Mouse (Mus musculus): ENCODE results near the gene Phf10. TPM values are rescaled to one million over a fixed set of nuclear protein-coding genes. Genes with fewer than 3 reads are reported as not detected.
"Not testable (repeated sequence)": the region's sequence is repeated elsewhere in the genome, so short reads cannot be mapped to it uniquely, and the experiment has no call there.

Gene Phf10
- polyA plus RNA-seq, 1 experiment from 2014 or later: 18.7 TPM

DNA sequence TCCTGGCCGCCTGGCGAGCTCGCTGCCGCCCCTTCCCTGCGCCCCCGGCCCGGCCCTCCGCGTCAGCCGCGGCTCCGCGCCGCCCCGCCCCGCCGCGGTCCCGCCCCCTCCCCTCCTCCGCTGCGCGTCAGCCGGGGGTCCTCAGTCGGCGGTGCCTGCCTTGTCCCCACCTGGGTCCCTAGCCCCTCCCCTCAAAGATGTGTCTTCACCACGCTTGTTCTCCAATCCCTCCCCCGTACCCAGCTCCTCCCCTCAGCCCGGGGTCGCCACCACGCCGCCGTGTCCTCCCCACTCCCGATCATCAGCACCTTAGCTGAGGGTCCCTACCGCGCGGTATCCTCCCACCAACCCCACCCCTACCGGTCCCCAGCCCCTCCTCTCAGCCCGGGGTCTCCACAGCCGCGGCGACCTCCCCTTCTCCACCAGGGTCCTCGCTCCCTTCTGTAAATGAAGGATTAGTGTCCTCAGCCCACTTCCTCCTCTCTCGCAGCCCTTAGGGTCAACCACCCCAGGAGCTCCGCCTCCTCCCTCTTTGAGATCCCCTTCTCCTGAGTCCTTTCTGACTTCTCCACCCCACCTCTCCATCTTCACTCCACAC is 583 bp upstream of the Phf10 start:
- WGBS: no CpG with 5 or more reads among the region's 44 CpGs
- not testable (repeated sequence) for H3K27ac ChIP-seq; H3K4me3 ChIP-seq; H3K4me1 ChIP-seq; H3K9ac ChIP-seq; H3K36me3 ChIP-seq; H3K4me2 ChIP-seq (replicated peaks); H3K27me3 ChIP-seq (replicated peaks); H3K9me3 ChIP-seq
- peak; percentile 91 for ATAC-seq (ENCODE audit: low FRiP score, low read depth)

DNA sequence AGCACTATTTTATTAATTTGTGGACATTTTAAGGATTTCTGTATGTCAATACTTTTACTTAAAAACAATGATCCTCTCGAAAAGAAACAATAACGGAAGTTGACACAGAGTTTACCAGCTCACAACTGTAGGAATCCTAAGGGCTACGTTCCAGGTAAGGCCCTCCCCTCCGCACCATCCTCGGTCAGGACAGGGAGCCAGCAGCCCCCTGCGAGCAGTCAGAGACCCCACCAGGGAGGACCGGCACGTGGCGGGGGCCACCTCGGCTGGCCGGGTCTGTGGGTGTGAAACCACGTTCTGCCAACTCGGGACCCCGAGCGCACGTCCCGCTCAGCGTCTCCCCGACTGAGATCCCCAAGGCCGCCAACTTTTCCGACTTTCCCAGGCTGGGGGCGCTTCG is 553 bp downstream of the Phf10 start:
- Histone ChIP-seq H3K36me3 (no peaks in the 10 kb centered on the region), H3K9ac (peak overlapping the region; percentile 74), H3K27ac (no peak overlapping the region), H3K27me3 (replicated peaks) (no peaks in the 10 kb centered on the region), H3K4me3 (peak overlapping the region; percentile 84), H3K4me2 (replicated peaks) (peak overlapping the region; percentile 94), H3K4me1 (peaks cover 6% of the 10 kb centered on the region), H3K9me3 (no peaks in the 10 kb centered on the region)
- under 1% methylated on average over 20 of the region's 23 CpGs for WGBS
- peak; percentile 26; the same call in 1 of the 2 replicates for ATAC-seq (ENCODE audit: low FRiP score, low read depth)

DNA sequence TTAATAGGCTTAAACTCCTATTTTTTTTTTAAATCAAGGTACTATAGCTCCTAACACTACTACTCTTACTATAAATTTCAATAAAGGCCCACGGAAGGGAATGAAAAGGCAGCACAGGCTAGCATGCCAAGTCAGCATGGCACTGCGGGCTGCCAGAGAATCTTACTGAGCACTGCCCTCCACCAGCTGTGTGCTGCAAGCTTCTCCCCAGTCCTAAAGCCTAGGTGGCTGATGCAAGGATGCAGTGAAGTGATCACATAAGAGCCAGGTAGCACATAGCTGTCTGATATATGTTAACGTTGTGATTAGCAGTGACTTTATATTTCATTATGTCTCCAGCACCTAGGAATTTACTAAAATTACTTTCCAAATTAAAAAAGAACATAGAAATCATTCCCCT is 1.1 kb downstream of the Phf10 start:
- Histone ChIP-seq H3K9ac (no peak overlapping the region), H3K36me3 (no peaks in the 10 kb centered on the region), H3K9me3 (no peaks in the 10 kb centered on the region), H3K4me1 (peaks cover 6% of the 10 kb centered on the region), H3K4me2 (replicated peaks) (peak overlapping the region; percentile 57), H3K27ac (no peak overlapping the region), H3K4me3 (peak overlapping the region; percentile 18; the same call in 1 of the 2 replicates), H3K27me3 (replicated peaks) (no peaks in the 10 kb centered on the region)
- WGBS: 33% methylated on average over 3 of the region's 3 CpGs
- ATAC-seq (ENCODE audit: low FRiP score, low read depth): no peak

DNA sequence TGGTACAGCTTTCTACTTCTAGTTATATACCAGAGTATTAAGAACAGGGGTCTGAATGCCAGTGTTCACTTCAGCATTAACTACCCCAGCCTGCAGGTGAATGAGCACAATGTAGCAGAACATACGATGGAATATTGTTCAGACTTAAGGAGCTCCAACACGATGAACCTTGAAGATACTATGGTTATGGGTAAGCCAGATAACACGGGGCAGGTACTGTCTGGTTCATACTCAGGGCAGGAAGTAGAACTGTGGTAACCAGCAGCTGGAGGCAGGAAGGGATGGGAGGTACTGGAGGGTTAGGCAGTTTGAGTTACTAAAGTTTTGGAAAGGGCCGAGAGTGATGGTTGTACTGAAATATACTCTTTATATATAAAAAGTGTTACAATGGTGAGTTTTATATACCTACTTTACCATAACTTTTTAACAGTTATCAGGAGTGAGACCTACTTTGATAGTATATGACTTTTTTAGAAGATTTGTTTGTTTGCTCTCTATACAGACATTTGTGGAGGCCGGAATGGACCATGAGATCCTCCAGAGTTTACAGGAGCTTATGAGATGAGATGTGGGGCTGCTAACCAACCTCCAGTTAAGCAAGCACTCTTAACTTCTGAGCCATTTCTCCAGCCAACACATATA is 2.3 kb downstream of the Phf10 start:
- H3K4me3 ChIP-seq: no peak overlapping the region
- H3K27me3 ChIP-seq (replicated peaks): no peaks in the 10 kb centered on the region
- no peaks in the 10 kb centered on the region for H3K9me3 ChIP-seq
- no peak overlapping the region for H3K27ac ChIP-seq
- 90% methylated on average over 5 of the region's 5 CpGs for WGBS
- ATAC-seq (ENCODE audit: low FRiP score, low read depth): no peak
- no peak overlapping the region for H3K4me2 ChIP-seq (replicated peaks)
- peaks cover 6% of the 10 kb centered on the region for H3K4me1 ChIP-seq
- no peak overlapping the region for H3K9ac ChIP-seq
- H3K36me3 ChIP-seq: peaks cover 6% of the 10 kb centered on the region

DNA sequence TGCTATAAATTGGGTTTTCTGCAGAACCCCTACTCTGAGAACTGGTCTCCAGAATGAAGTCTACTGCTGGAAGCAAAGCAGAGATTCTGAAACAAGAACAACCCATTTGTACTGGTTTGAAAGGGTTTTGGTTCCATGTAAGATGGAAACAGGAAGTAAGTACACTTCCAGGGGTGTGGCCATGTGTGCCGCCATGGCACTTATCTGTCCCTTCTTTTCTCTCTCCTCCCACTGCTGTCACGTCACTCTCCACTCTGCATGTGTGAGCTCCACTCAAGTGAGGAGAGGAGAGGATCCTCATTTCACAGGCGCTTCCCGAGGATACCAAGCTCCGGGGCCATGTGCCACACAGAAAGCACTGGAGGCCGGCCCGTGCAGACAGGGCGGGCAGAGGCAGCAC is 7.6 kb downstream of the Phf10 start:
- Histone ChIP-seq H3K27me3 (replicated peaks) (no peaks in the 10 kb centered on the region), H3K27ac (no peak overlapping the region), H3K4me2 (replicated peaks) (no peak overlapping the region), H3K4me3 (no peak overlapping the region), H3K36me3 (peaks cover 50% of the 10 kb centered on the region), H3K9me3 (no peaks in the 10 kb centered on the region), H3K4me1 (no peaks in the 10 kb centered on the region), H3K9ac (no peak overlapping the region)
- 96% methylated on average over 8 of the region's 8 CpGs for WGBS
- ATAC-seq (ENCODE audit: low FRiP score, low read depth): no peak

DNA sequence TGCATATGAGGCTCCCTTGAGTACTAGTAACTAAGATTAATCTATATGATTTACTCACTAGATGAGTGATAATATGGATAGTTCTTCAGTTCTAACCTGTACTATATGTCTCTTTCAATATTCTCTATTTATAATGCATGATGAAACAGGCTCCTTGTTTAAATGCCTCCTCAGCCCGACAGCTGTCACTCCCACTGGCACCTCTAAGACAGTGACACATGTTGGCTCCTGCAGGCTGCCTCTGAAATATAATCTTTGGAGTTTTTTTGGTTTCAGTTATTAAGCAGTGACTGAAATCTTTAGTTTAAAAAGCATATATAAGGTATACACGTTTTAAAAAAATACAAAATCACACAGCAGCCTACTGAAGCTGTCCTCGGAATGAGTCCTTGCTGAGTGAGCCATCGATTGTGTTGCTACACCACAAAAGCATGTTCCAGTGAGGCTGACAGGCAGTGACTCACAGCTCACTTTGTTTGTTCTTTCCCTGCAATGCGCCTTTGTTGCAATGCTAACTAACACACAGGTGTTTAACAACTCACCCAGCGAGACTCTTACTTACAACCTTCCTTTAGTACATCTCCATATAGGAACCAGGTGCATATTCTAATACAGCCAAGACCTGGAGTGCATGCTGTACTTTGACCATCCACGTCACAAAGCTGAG is 11.8 kb downstream of the Phf10 start:
- Histone ChIP-seq H3K9me3 (no peaks in the 10 kb centered on the region), H3K4me3 (no peak overlapping the region), H3K9ac (no peak overlapping the region), H3K27ac (no peak overlapping the region), H3K4me1 (peaks cover 4% of the 10 kb centered on the region; the same call in 1 of the 2 replicates), H3K4me2 (replicated peaks) (no peak overlapping the region), H3K27me3 (replicated peaks) (no peaks in the 10 kb centered on the region), H3K36me3 (peaks cover 59% of the 10 kb centered on the region)
- 84% methylated on average over 7 of the region's 7 CpGs for WGBS
- ATAC-seq (ENCODE audit: low FRiP score, low read depth): no peak

DNA sequence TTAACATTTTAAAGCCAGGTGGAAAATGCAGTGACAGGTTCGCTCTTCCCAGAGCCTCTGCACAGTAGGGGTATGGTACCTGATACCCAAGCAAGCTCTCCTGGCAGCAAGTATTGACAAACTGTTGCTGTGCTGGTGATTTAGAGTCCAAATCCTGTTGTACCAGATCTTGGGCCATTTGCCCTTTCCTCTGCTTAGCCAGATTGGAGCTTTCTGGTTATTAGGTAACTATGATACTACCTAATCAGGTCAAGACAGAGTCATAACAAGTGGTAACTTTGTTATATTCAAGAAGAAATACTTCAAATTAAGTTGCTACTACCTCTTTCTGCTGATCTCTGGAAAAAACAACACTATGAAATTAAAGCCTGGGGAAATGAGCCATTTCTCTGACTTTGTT is 16.5 kb downstream of the Phf10 start:
- Histone ChIP-seq H3K9me3 (no peaks in the 10 kb centered on the region), H3K27me3 (replicated peaks) (no peaks in the 10 kb centered on the region), H3K4me2 (replicated peaks) (no peak overlapping the region), H3K9ac (no peak overlapping the region), H3K36me3 (peaks cover 19% of the 10 kb centered on the region), H3K4me3 (no peak overlapping the region), H3K4me1 (peaks cover 18% of the 10 kb centered on the region), H3K27ac (no peak overlapping the region)
- WGBS: 92% methylated on average over 1 of the region's 1 CpGs
- ATAC-seq (ENCODE audit: low FRiP score, low read depth): no peak

DNA sequence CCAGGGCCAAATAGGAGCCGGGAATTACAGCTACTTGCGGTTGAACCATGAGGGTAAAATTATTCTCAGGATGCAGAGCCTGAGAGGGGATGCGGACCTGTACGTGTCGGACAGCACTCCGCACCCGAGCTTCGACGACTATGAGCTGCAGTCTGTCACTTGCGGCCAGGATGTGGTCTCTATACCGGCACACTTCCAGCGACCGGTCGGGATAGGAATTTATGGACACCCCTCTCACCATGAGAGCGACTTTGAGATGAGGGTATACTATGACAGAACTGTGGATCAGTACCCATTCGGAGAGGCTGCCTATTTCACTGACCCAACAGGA is 17.4 kb downstream of the Phf10 start:
- Histone ChIP-seq H3K4me2 (replicated peaks) (peak overlapping the region; percentile 77), H3K27me3 (replicated peaks) (no peaks in the 10 kb centered on the region), H3K4me3 (peak overlapping the region; percentile 79), H3K9me3 (no peaks in the 10 kb centered on the region), H3K36me3 (peaks cover 13% of the 10 kb centered on the region), H3K27ac (no peak overlapping the region), H3K9ac (peak overlapping the region; percentile 79), H3K4me1 (peaks cover 18% of the 10 kb centered on the region)
- 16% methylated on average over 16 of the region's 16 CpGs for WGBS
- ATAC-seq (ENCODE audit: low FRiP score, low read depth): peak; percentile 14

DNA sequence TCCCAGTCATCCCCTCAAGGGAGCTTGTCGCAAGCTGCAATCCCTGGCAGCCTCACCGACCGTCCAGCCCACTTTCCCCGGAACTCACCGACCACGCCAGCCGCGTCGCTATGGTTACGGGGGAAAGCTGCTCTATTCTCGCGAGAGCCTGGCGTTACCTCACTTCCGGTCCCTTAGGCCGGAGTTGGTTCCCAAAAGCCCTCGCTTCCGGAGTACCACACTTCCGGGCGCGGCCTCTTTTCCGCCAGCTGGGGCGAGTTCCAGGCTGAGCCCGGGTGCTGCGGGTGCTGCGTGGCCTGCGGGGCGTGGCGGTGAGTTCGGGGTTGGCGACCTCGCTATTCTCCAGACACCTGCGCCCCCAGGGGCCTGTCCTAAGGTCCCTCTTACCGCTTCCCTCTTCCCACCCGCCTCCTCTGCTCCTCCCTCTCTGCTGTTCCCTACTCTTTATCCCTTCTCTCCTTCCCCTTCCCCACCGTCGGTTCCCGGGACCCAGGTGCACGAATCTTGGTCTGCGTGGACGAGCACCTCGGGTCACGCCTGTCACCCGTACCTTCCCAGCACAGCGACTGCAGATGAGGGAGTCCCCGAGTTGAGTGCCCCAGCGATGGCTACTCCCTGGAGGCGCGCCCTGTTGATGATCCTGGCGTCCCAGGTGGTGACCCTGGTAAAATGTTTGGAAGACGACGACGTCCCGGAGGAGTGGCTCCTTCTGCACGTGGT is 17.9 kb downstream of the Phf10 start, which contains the start of the genes Wdr27 and 1600012H06Rik:
TSS of gene Wdr27 (minus strand) at position 150 of the 720 bp plus-strand sequence.
TSS of gene 1600012H06Rik (plus strand) at position 176 of the 720 bp plus-strand sequence.
- Histone ChIP-seq H3K4me1 (peaks cover 18% of the 10 kb centered on the region), H3K4me2 (replicated peaks) (peak within 1 kb of the TSS; percentile 77), H3K9me3 (no peaks in the 10 kb centered on the region), H3K36me3 (peaks cover 8% of the 10 kb centered on the region), H3K27ac (peak within 1 kb of the TSS; percentile 33), H3K9ac (peak within 1 kb of the TSS; percentile 79), H3K27me3 (replicated peaks) (no peaks in the 10 kb centered on the region), H3K4me3 (peak within 1 kb of the TSS; percentile 79)
- ATAC-seq (ENCODE audit: low FRiP score, low read depth): peak; percentile 98
- under 1% methylated on average over 54 of the region's 54 CpGs for WGBS

DNA sequence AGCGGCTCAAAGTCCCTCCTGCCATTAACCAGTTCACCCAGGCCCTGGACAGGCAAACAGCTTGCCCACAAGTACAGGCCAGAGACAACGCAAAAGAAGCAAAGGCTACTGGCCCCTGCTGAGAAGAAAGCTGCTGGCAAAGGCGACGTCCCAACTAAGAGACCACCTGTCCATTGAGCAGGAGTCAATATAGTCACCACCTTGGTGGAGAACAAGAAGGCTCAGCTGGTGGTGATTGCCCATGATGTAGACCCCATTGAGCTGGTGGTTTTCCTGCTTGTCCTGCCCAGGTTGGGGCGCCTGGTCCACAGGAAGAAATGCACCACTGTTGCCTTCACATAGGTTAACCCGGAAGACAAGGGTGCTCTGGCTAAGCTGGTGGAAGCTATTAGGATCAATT is 18.9 kb downstream of the Phf10 start:
- peak overlapping the region; percentile 77 for H3K4me2 ChIP-seq (replicated peaks)
- H3K36me3 ChIP-seq; H3K9me3 ChIP-seq; H3K27me3 ChIP-seq (replicated peaks); H3K27ac ChIP-seq; ATAC-seq (ENCODE audit: low FRiP score, low read depth): not testable (repeated sequence)
- 65% methylated on average over 6 of the region's 6 CpGs for WGBS
- H3K4me1 ChIP-seq: peaks cover 18% of the 10 kb centered on the region
- H3K9ac ChIP-seq: peak overlapping the region; percentile 79; the same call in 1 of the 2 replicates
- H3K4me3 ChIP-seq: peak overlapping the region; percentile 79; the same call in 1 of the 2 replicates

DNA sequence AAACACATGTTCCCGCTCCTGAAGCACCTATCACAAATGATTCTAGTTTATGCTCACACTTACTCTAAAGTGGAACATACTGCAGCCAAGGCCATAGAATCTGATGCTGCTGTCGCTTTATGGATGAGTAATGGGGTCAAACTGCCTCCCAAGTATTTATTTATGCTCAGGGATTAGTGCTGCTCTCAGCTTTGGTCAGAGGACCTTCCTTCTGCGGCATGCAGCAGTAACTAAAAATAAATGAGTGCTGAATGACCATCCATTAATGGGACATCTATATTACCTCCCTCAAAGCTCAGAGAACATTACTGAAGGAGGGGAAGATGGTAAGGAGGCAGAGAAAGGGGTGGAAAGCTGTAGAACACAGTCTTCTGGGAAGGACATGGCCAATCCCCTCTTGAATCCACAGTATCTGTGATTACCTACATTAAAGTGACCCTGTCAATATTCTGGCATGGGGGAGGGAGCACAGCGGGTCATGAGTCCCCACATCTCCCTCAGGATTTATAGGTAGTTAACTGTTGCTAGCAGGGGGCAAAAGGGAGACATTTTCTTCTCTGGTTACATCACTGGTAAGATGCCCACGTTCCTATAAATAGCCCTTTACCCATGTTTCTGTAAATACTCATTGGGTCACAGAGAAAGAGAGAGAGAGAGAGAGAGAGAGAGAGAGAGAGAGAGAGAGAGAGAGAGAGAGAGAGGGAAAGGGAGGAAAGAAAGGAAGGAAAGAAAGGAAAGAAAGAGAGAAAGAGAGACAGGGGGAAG is 25.1 kb downstream of the Phf10 start:
- ATAC-seq (ENCODE audit: low FRiP score, low read depth): no peak
- no peaks in the 10 kb centered on the region for H3K36me3 ChIP-seq
- no peaks in the 10 kb centered on the region for H3K4me1 ChIP-seq
- H3K27ac ChIP-seq: no peak overlapping the region
- no peak overlapping the region for H3K9ac ChIP-seq
- 74% methylated on average over 5 of the region's 5 CpGs for WGBS
- no peaks in the 10 kb centered on the region for H3K27me3 ChIP-seq (replicated peaks)
- no peak overlapping the region for H3K4me3 ChIP-seq
- no peaks in the 10 kb centered on the region for H3K9me3 ChIP-seq
- no peak overlapping the region for H3K4me2 ChIP-seq (replicated peaks)
